Mouse (Mus musculus) retina, postnatal 1 day (tissue): ENCODE measurements around the gene Pard6a.

Experiments
- DNase-seq: peaks from one replicate; pipeline ENCODE4 v3.0.0-alpha.2; 2012

The Pard6a gene

DNA sequence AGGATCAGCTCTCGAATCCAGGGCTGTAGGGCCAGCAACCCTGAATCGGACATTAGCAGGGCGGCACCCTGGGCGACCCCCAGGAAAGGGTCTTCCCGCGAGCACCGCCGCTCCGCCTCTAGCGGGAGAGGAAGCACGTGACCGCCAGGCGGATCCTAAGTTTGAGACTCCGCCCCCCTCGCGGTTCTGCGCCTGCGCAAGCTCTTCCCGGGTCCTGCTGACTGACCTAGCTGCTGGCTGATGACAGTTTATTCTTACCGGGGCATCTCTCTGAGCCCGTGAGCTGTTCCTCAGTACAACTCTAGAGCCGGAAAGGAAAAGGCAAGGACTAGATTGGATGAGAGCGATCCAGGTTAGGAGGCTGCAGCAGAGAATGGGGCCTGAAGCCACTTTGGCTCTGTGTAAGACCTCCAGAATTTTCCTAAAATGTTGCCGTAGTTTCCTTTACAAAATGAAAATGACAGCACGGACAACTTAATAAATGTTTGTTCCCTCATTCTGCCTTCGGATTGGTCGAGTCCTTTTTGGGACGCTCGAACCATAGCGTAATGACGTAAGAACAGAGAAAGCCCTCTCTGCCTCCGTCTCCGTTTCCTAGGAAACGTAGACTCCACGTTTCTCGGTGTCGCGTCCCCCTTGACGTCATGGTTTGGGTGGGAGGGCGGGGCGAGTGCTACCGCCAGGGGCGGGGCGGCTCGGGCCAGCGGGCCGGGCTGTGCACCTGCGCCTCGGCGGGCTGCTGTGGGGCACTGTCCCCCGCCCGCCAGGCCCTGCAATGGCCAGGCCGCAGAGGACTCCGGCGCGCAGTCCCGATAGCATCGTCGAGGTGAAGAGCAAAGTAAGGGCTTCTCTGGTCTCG is at the start of gene Pard6a, which contains the start of gene Acd:
Gene Pard6a, plus strand, starts transcription at position 183 of the 859 bp plus-strand sequence.
Gene Acd, minus strand, starts transcription at position 137 of the 859 bp plus-strand sequence.
- peak; percentile 97 for DNase-seq

GRCm38 (mm10) chr8:105657641-105658040 is 43.3 kb upstream of the Pard6a start:
- DNase-seq: no peak

DNA sequence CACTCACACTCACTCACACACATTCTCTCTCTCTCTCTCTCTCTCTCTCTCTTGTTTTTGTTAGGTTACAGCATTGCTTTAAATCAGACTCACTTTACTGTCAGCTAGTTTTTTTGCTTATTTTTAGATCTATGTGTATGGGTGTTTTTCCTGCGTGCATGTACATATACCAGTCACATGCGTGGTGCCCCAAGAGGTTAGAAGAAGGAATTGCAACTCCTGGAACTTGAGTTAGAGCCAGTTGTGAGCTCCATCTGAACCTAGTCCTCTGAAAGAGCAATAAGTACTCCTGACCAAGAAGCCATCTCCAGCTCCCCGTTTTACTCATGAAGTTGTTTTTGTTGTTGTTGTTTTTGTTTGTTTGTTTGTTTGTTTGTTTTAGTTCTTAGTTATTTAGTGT is 39.8 kb upstream of the Pard6a start:
- DNase-seq: peak; percentile 58

DNA sequence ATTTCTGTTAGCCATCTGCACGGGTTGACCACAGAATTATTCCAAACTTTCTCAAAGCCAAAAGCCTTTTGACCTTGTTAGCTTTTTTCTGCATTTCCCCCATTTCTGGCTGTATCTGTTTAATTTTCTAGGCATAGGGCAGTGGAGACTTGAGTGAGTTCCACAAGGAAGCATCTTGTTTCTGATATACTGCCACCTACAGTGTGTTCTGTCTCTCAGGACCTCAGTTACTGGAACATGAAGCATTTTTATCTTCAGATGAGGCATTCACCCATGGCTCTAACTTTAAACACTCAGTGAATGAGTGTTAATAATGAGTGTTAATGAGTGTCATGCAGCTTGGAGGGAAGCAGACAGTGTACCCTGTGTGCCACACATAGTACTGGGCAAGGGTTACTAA is 23.1 kb upstream of the Pard6a start:
- DNase-seq: no peak

DNA sequence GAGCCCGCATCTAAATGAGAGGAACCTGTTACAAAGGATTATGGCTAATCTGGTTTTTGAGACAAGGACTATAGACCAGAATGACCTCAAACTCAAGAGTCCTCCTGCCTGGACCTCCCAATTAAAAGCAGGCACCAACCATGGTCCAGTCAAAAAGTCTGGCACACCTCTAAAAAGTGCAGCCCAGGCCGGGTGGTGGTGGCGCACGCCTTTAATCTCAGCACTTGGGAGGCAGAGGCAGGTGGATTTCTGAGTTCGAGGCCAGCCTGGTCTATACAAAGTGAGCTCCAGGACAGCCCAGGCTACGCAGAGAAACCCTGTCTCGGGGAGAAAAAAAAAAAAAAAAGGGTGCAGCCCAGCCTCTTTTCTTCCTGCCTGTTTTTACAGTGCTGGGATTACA is 15.6 kb upstream of the Pard6a start:
- no peak for DNase-seq

GRCm38 (mm10) chr8:105685796-105686308 is 15.1 kb upstream of the Pard6a start, which contains the start of gene Carmil2:
Gene Carmil2, plus strand, starts transcription at chr8:105686274.
- DNase-seq: peak; percentile 64

DNA sequence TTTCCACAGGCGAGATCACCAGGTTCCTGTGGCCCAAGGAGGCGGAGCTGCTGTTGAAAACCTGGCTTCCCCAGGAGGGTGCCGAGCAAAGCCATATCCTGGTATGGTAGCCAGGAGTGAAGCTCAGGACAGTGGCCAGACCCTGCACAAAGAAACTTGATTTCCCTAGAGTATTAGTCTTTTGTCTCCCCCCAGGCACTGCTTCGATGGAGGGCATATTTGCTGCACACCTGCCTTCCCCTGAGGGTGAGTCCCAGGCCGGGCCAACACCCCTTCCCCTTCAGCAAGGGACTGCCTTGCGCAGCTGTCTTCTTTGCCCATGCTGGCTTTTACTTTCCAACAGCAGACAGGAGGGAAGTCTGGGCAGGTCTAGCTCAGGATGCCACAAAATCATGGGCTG is 14.4 kb upstream of the Pard6a start:
- DNase-seq: no peak

DNA sequence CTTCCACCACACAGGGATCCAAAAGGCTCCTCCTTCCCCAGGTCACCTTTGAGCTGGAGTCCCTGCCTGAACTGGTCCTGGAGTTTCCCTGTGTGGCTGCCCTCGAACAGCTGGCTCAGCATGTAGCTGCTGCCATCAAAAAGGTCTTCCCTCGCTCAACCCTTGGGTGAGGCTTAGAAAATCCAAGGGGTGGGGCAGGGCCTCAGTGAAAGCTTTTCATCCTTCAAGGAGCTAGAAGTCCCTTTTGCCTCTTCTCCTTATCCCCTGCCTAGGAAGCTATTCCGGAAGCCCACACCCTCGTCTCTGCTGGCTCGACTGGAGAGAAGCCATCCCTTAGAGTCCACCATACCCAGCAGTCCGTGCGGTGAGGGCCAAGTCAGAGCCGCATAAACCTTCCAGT is 13.4 kb upstream of the Pard6a start:
- no peak for DNase-seq

GRCm38 (mm10) chr8:105688242-105688752 is 12.7 kb upstream of the Pard6a start:
- DNase-seq: no peak

DNA sequence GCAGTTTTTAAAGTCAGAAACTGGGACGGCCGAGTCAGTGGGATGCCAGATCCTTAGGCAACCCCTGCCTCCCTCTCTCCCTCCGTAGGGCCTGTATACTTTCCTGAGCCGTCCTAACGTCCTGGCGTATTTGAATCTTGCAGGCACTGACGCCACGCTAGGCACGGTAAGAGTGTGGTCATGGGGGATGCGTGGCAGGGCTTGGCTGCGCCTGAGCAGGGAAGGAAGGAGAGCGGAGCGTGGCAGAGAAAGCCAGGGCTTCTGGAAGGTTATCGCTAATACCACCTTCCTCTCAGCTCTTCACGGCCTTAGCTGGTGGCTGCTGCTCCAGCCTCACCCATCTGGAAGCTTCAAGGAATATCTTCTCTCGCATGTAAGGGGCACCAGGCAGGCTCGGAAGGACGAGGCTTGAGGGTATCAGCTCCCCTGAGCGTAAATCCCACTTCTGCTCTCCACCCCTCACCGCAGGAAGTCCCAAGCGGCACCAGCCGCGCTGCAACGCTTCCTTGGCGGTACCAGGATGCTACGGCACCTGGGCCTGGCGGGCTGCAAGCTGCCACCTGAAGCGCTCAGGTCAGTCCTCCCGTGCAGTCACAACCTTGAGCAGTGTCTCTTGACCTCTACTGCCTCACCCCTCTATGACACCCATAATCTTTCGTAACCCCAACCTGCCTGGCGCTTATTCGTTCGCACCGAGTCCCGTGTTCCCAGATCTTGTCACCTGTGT is 11.5 kb upstream of the Pard6a start:
- DNase-seq: no peak

DNA sequence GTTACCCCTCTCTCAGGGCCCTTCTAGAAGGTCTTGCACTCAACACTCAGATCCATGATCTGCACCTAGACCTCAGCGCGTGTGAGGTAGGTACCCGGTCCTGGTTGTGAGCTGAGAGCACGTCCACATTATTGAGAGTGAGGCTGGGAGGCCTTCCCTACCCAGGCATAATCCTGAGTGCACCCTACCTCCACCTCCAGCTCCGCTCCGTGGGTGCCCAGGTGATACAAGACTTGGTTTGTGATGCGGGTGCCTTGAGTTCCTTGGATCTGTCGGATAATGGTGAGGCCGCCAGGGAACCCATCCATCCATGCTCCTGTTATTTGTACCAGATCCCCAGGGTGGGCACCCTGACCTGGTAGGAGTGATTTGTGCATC is 11.0 kb upstream of the Pard6a start:
- DNase-seq: no peak

- DNase-seq: no peak
Measured at GRCm38 (mm10) chr8:105690978-105691377, 10.0 kb upstream of the Pard6a start.

GRCm38 (mm10) chr8:105692449-105693182 is 8.3 kb upstream of the Pard6a start:
- no peak for DNase-seq

DNA sequence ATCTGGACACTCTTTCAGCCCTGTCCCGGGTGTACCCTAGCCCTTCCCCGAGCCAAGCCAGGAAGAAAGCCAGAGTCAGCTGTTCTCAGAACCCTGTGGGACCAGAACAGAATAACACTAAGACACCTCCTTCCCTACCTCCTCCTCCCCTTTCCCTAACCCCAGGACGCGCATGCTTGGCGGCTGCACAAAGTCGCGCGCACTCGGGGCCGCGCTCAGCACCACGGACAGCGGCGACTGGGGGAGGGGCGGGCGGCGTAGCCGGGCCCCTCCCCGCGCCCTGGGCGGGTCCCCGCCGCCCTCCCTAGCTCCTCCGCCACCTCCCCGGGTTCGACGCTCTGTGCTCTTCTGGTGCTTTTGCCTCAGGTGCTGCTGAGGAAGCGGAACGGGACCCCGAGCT is 7.3 kb upstream of the Pard6a start:
- peak; percentile 82 for DNase-seq

DNA sequence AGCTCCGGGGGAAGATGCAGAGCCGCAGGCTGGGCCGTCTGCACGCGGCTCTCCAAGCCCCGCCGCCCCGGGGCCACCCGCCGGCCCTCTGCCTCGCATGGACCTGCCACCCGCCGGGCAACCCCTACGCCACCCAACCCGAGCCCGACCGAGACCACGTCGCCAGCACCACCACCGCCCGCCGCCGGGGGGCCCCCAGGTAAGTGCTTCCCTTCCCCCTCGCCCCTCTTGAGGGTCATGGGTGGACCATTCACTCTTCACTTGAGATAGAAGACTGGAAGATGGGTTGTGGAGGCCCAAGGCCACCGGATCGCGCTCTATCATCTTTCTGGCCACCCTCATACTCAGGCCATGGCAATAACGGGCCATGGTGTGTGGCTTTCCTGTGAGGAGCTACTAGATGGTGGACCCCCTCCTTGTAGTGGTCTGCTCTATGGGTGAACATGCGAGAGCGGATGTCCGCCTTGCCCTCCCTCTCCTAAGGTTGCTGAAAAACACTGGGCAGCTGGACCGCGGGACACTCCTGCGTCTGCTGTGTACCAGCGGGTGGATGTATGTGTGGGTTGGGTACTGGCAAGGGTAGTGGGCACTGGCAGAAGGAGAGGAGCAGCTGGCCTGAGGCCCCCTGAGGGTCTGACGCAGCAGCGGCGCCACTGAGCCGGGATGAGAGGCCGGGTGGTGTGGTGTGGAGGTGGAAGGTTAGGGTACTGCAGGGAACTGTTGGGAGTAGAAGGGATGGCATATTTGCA is 6.7 kb upstream of the Pard6a start:
- DNase-seq: peak; percentile 69

DNA sequence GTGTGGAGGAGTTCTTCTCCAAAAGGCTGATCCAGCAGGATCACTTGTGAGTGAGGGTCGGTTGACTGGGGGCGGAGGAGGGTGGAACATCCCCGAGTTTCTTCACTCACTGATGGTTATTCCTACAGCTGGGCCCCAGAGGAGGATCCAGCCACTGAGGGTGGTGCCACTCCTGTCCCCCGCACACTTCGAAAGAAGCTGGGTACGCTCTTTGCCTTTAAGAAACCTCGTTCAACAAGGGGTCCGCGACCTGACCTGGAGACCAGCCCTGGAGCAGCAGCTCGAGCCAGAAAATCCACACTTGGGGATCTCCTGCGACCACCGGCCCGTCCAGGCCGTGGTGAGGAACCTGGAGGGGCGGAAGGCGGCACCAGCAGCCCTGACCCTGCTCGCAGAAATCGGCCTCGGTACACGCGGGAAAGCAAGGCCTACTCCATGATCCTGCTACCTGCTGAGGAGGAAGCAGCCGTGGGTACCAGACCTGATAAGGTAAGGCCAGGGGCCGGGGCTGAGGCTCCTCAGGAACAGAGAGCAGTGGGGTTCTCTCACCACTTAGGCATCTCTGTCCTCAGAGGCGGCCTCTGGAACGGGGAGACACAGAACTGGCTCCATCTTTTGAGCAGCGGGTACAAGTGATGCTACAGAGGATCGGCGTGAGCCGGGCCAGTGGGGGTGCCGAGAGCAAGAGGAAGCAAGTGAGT is 5.7 kb upstream of the Pard6a start:
- DNase-seq: no peak

DNA sequence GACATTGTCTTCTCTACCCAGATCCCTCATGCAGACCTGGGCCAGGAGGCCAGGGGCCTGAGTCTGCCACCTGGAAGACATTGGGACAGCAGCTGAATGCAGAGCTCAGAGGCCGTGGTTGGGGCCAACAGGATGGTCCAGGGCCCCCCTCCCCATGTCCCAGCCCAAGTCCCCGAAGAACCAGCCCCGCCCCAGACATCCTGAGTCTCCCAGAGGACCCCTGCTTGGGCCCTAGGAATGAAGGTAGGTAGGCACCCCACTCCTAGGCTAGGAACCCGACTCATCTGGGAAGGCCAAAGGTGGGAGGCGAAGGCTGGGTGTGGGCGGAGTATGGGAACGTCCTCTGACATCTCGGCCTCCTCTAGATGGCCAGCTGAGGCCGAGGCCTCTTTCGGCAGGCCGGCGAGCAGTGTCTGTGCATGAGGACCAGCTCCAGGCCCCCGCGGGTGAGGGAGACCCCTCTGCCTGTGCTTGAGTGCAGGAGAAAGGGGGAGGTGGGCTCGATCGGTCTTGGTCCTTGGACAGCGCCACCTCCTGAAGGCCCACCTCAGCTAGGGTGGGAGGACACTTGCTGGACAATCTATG is 3.7 kb upstream of the Pard6a start:
- DNase-seq: no peak

DNA sequence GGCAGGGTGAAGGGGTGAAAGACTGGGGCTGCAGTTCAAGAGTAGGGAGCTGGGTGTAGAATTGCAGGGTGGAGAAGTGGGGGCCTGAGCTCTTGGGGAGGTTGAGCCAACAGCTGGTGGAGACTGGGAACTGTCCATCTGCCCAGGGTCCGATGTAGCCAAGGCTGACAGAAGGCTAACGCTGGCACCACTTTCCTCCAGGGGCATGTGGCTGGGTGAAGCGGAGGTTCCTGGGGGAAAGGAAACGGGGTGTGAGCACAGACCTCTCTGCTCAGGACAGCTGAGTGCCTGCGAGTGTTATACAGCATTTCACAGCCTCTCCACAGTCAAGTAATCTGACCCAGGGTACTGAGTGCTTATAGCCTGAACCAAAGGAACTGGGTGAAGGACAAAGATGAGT is 2.2 kb upstream of the Pard6a start:
- no peak for DNase-seq

- no peak for DNase-seq
Measured at GRCm38 (mm10) chr8:105699488-105700215, 1.3 kb upstream of the Pard6a start.

DNA sequence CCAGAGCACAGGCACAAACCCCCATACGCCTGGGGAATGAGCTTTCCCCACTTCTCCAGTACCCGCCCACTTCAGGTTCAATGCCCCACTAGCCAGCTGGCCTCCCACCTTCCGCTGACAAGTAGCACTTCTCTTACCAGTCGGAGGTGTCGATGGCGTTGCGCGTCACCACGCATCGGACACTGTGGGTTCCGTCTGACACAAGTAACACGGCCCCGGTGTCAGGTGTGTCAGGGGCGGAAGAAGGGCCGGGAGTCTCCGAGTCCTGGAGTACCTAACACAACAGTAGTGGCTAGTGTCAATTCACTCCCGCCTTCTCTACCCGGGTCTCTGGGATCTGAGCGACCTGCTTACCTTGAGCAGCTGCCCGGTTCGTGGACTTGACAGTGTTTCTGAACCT is 382 bp upstream of the Pard6a start:
- no peak for DNase-seq
